Mouse (Mus musculus) heart, embryonic 15.5 days (tissue): Measurements from ENCODE around the gene Ulk4. TPM values are rescaled to one million over a fixed set of nuclear protein-coding genes. Genes with fewer than 3 reads are reported as not detected.

Experiments
- ATAC-seq: fragments of 200-750 bp; cut with Nextera tagmentation; replicated peaks from 2 replicates; pipeline ENCODE4 v1.8.0; 2017; ENCODE audit warnings: low read depth, moderate TSS enrichment; ENCODE audit not compliant: insufficient number of reproducible peaks, insufficient read depth, low FRiP score
- H3K27ac ChIP-seq: fragments of 300-500 bp; sonication (generic); 2 replicates; pipeline ENCODE4 v1.5.1; 2015; ENCODE audit warnings: mild to moderate bottlenecking, inconsistent platforms
- H3K27me3 ChIP-seq: fragments of 300-500 bp; sonication (generic); 2 replicates; pipeline ENCODE4 v1.6.1; 2015; ENCODE audit warnings: inconsistent platforms
- H3K36me3 ChIP-seq: fragments of 300-500 bp; sonication (generic); 2 replicates; pipeline ENCODE4 v1.6.1; 2015; ENCODE audit warnings: mild to moderate bottlenecking, inconsistent platforms
- H3K4me1 ChIP-seq: fragments of 300-500 bp; sonication (generic); replicated peaks from 2 replicates; pipeline ENCODE4 v1.6.1; 2015; ENCODE audit warnings: inconsistent platforms
- H3K4me2 ChIP-seq: fragments of 300-500 bp; sonication (generic); 2 replicates; pipeline ENCODE4 v1.6.1; 2015; ENCODE audit warnings: inconsistent platforms, mild to moderate bottlenecking, moderate library complexity
- H3K4me3 ChIP-seq: fragments of 300-500 bp; sonication (generic); 2 replicates; pipeline ENCODE4 v1.5.1; 2015; ENCODE audit warnings: mild to moderate bottlenecking, inconsistent platforms
- H3K9ac ChIP-seq: fragments of 300-500 bp; sonication (generic); 2 replicates; pipeline ENCODE4 v1.6.1; 2015; ENCODE audit warnings: mild to moderate bottlenecking, inconsistent platforms
- H3K9me3 ChIP-seq: fragments of 300-500 bp; sonication (generic); replicated peaks from 2 replicates; pipeline ENCODE4 v1.6.1; 2016; ENCODE audit warnings: inconsistent platforms
- WGBS: fragments of 180-500 bp; shearing (Covaris S2); methylation state at CpG from one replicate; pipeline ENCODE4 v1.1.7; 2015; ENCODE audit warnings: mixed read lengths; 5-methylcytosine and 5-hydroxymethylcytosine counted together
- polyA plus RNA-seq: library from polyadenylated mRNA; unstranded; fragments of >200 nt; fragmentation: Nextera tagmentation; extraction: Ambion mirVana; gene quantifications from 2 replicates; pipeline ENCODE4 v1.2.1, GENCODE M21; 2015

Gene Ulk4
- polyA plus RNA-seq, 1 experiment from 2014 or later = 89.3 TPM

GRCm38 (mm10) chr9:121072127-121072757, 204.8 kb downstream of the Ulk4 start:
- Histone ChIP-seq H3K36me3 (no peaks in the 10 kb centered on the region), H3K9me3 (no peaks in the 10 kb centered on the region), H3K4me1 (peaks cover 6% of the 10 kb centered on the region; the same call in 1 of the 2 replicates), H3K4me2 (no peak overlapping the region), H3K27ac (no peak overlapping the region), H3K9ac (no peak overlapping the region), H3K4me3 (no peak overlapping the region), H3K27me3 (no peaks in the 10 kb centered on the region)
- no peak for ATAC-seq
- 57% methylated on average over 8 of the region's 8 CpGs for WGBS

- ATAC-seq = no peak
- Histone ChIP-seq H3K36me3 (no peaks in the 10 kb centered on the region), H3K4me1 (peaks cover 6% of the 10 kb centered on the region; the same call in 1 of the 2 replicates), H3K27me3 (no peaks in the 10 kb centered on the region), H3K27ac (no peak overlapping the region), H3K9ac (no peak overlapping the region), H3K4me2 (no peak overlapping the region), H3K4me3 (no peak overlapping the region), H3K9me3 (no peaks in the 10 kb centered on the region)
- WGBS = 70% methylated on average over 10 of the region's 10 CpGs
Measured at GRCm38 (mm10) chr9:121071461-121072126, 205.4 kb downstream of the Ulk4 start.

- 0 out of 2 replicates have a peak, but pooled peaks have one; percentile 44 for ATAC-seq
- Histone ChIP-seq H3K36me3 (no peaks in the 10 kb centered on the region), H3K4me2 (no peak overlapping the region), H3K27ac (no peak overlapping the region), H3K4me1 (peaks cover 6% of the 10 kb centered on the region; the same call in 1 of the 2 replicates), H3K9me3 (no peaks in the 10 kb centered on the region), H3K27me3 (no peaks in the 10 kb centered on the region), H3K4me3 (no peak overlapping the region), H3K9ac (no peak overlapping the region)
- WGBS = 58% methylated on average over 11 of the region's 11 CpGs
Measured at GRCm38 (mm10) chr9:121071050-121071449, 205.9 kb downstream of the Ulk4 start.

GRCm38 (mm10) chr9:121068115-121068514, 208.9 kb downstream of the Ulk4 start:
- Histone ChIP-seq H3K4me3 (no peak overlapping the region), H3K27ac (no peak overlapping the region), H3K4me2 (no peak overlapping the region), H3K9me3 (no peaks in the 10 kb centered on the region), H3K4me1 (peaks cover 6% of the 10 kb centered on the region), H3K9ac (no peak overlapping the region), H3K36me3 (no peaks in the 10 kb centered on the region), H3K27me3 (no peaks in the 10 kb centered on the region)
- no peak for ATAC-seq
- WGBS = 80% methylated on average over 5 of the region's 5 CpGs

GRCm38 (mm10) chr9:121067043-121067442, 210.0 kb downstream of the Ulk4 start:
- H3K9me3 ChIP-seq = no peaks in the 10 kb centered on the region
- WGBS = 83% methylated on average over 10 of the region's 10 CpGs
- H3K4me1 ChIP-seq = peaks cover 11% of the 10 kb centered on the region
- H3K9ac ChIP-seq = no peak overlapping the region
- H3K27me3 ChIP-seq = no peaks in the 10 kb centered on the region
- H3K4me2 ChIP-seq = no peak overlapping the region
- H3K4me3 ChIP-seq = no peak overlapping the region
- no peak for ATAC-seq
- no peak overlapping the region for H3K27ac ChIP-seq
- H3K36me3 ChIP-seq = no peaks in the 10 kb centered on the region

- Histone ChIP-seq H3K27me3 (no peaks in the 10 kb centered on the region), H3K27ac (no peak overlapping the region), H3K9ac (no peak overlapping the region), H3K4me1 (peaks cover 5% of the 10 kb centered on the region), H3K36me3 (no peaks in the 10 kb centered on the region), H3K9me3 (no peaks in the 10 kb centered on the region), H3K4me3 (no peak overlapping the region), H3K4me2 (no peak overlapping the region)
- no peak for ATAC-seq
- 75% methylated on average over 10 of the region's 10 CpGs for WGBS
Measured at GRCm38 (mm10) chr9:121065383-121065978, 211.5 kb downstream of the Ulk4 start.

GRCm38 (mm10) chr9:121064606-121065355, 212.2 kb downstream of the Ulk4 start:
- Histone ChIP-seq H3K9ac (no peak overlapping the region), H3K9me3 (no peaks in the 10 kb centered on the region), H3K4me3 (no peak overlapping the region), H3K27me3 (no peaks in the 10 kb centered on the region), H3K4me2 (no peak overlapping the region), H3K36me3 (no peaks in the 10 kb centered on the region), H3K27ac (no peak overlapping the region), H3K4me1 (peaks cover 5% of the 10 kb centered on the region)
- no peak for ATAC-seq
- WGBS = 82% methylated on average over 14 of the region's 14 CpGs

- Histone ChIP-seq H3K4me3 (no peak overlapping the region), H3K9me3 (no peaks in the 10 kb centered on the region), H3K4me1 (peaks cover 5% of the 10 kb centered on the region), H3K27me3 (no peaks in the 10 kb centered on the region), H3K4me2 (no peak overlapping the region), H3K27ac (no peak overlapping the region), H3K36me3 (no peaks in the 10 kb centered on the region), H3K9ac (no peak overlapping the region)
- 27% methylated on average over 3 of the region's 3 CpGs for WGBS
- ATAC-seq = no peak
Measured at GRCm38 (mm10) chr9:121062671-121063070, 214.3 kb downstream of the Ulk4 start.

- WGBS = 43% methylated on average over 12 of the region's 12 CpGs
- no peak for ATAC-seq
- Histone ChIP-seq H3K4me3 (no peak overlapping the region), H3K9me3 (no peaks in the 10 kb centered on the region), H3K9ac (no peak overlapping the region), H3K4me1 (peaks cover 5% of the 10 kb centered on the region), H3K36me3 (no peaks in the 10 kb centered on the region), H3K27ac (no peak overlapping the region), H3K4me2 (no peak overlapping the region), H3K27me3 (no peaks in the 10 kb centered on the region)
Measured at GRCm38 (mm10) chr9:121061820-121062623, 215.0 kb downstream of the Ulk4 start.

GRCm38 (mm10) chr9:121060331-121060730, 216.7 kb downstream of the Ulk4 start:
- Histone ChIP-seq H3K27ac (no peak overlapping the region), H3K4me3 (no peak overlapping the region), H3K9me3 (no peaks in the 10 kb centered on the region), H3K27me3 (no peaks in the 10 kb centered on the region), H3K9ac (no peak overlapping the region), H3K4me2 (no peak overlapping the region), H3K36me3 (no peaks in the 10 kb centered on the region), H3K4me1 (peaks cover 5% of the 10 kb centered on the region)
- no peak for ATAC-seq
- 82% methylated on average over 8 of the region's 8 CpGs for WGBS

GRCm38 (mm10) chr9:121059286-121059685, 217.7 kb downstream of the Ulk4 start:
- no peaks in the 10 kb centered on the region for H3K27me3 ChIP-seq
- H3K4me3 ChIP-seq = no peak overlapping the region
- H3K9ac ChIP-seq = no peak overlapping the region
- no peak overlapping the region for H3K27ac ChIP-seq
- no peaks in the 10 kb centered on the region for H3K9me3 ChIP-seq
- ATAC-seq = no peak
- H3K4me1 ChIP-seq = peaks cover 5% of the 10 kb centered on the region
- no peaks in the 10 kb centered on the region for H3K36me3 ChIP-seq
- WGBS = 95% methylated on average over 3 of the region's 3 CpGs
- H3K4me2 ChIP-seq = no peak overlapping the region
